Mouse (Mus musculus): ENCODE measurements around the gene Polrmt. TPM values are rescaled to one million over a fixed set of nuclear protein-coding genes. Genes with fewer than 3 reads are reported as not detected.

The Polrmt gene
- total RNA-seq, 2 experiments from 2014 or later, result 42.1 to 45.7 TPM

GRCm38 (mm10) chr10:79748496-79748895 is 2.1 kb upstream of the Polrmt start:
- intact Hi-C loops (cut with DNase I), result no loop called here
- DNase-seq (ENCODE audit: low spot score in 2 of 2), result no peak

DNA sequence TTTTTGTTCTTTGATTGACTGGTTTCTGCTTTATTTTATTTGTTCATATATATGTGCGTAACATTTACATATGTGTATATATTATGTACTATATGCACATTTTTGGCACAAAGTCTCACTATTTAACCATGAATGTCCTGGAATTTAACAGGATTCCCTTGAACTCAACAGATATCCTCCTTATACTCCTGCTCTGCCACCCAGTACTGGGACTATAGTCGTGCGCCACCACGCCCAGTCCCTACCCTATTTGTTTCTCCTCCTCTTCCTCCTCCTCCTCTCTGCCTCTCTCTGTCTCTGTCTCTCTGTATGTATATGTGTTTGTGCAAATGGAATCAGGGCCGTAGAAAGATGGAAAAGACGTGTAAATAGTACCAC is 382 bp upstream of the Polrmt start:
- intact Hi-C loops (cut with DNase I), result no loop called here
- DNase-seq (ENCODE audit: low spot score in 2 of 2), result no peak

DNA sequence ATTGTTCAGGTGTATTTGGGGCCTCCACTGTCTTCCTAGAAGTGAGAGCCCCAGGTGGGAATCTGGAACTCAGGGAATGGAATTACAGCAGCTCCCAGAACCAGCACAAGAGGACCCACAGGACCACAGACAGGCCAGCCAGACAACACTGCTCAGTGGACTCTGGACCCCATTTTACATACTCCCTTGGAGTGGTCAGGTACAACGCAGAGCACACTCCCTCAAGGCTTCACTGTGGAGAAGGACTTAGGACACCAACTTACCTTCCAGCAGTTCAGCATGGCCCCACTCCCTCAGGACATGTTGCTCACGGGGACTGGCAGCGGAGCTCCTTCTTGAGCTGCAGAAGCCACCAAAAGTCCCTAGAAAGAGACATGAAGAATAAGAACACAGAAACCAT is 970 bp downstream of the Polrmt start:
- intact Hi-C loops (cut with DNase I), result no loop called here
- DNase-seq (ENCODE audit: low spot score in 2 of 2), result no peak

DNA sequence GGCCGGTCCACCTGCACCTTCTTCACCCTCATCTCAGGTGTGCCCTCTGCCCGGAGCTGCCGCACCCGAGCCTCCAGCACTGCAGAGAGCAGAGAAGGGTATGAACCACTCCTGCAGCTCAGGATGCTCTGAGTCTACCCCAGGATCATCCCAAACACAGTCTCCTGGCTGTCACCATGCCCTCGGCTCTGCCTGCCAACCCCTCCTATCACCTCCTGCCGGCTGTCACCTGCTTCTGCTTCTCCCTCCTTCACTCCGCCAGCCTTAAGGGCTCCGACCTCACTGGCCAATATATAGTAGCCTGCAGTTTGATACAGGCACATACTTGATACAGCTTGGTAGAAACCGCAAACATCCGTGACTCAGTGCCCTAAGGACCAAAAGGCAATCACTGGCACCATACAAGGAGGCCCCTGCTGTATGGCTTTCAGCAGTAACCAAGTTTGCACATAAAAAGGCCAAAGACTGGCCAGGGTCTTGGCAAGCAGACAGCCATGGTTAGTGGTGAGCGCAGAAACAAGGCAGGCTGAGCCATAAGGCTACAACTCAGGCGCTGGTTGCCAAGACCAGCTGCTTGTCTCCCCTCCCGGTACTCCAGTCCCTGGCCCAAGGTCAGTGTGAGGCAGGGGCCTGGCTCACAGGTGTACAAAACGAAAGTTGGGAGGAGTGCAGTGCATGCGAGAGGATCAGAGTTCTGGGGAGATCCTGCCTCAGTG is 2.6 kb downstream of the Polrmt start:
- DNase-seq (ENCODE audit: low spot score in 2 of 2), result no peak
- intact Hi-C loops (cut with DNase I), result no loop called here

DNA sequence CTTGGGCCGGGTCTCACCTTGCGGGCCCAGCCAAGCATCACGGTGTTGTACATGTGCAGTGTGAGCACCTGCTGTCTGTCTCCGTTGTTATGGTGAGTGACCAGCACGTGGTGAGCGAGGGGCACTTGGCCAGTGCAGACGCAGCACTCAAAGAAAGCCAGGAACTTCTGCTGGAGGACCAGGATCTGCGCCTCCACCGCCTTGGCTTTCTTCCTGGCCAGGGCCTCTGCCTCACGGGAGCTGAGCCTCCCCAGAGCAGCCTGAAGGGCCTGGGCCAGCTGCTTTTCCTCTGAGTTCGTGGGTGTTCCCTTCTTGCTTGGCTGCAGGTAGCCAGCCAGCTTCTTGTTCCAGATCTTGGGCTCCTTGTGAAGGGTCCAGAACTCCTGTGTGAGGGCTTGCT is 3.2 kb downstream of the Polrmt start:
- intact Hi-C loops (cut with DNase I), result no loop called here
- DNase-seq (ENCODE audit: low spot score in 2 of 2), result no peak

DNA sequence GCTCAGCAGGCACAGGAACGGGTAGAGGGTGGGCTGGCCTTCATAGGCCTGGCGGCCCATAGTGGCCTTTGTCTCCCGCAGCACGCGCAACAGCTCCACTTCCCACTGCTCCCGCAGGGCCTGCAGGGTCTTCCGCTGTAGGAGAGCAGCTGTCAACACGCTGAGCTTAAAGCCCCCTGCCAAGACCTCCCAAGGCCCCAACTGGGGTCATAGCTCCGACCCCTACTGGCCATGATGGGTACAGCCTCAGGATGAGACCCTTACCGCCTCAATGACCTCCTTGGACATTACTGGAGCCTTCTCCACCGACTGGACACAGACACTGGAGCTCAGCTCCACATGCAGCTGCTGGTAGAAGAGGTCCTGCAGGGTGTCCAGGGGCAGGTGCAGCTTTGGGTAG is 5.5 kb downstream of the Polrmt start:
- DNase-seq (ENCODE audit: low spot score in 2 of 2), result no peak
- intact Hi-C loops (cut with DNase I), result no loop called here

GRCm38 (mm10) chr10:79739234-79739633 is 7.1 kb downstream of the Polrmt start:
- intact Hi-C loops (cut with DNase I), result no loop called here
- DNase-seq (ENCODE audit: low spot score in 2 of 2), result no peak

GRCm38 (mm10) chr10:79738259-79738658 is 8.1 kb downstream of the Polrmt start:
- DNase-seq (ENCODE audit: low spot score in 2 of 2), result no peak
- intact Hi-C loops (cut with DNase I), result no loop called here

DNA sequence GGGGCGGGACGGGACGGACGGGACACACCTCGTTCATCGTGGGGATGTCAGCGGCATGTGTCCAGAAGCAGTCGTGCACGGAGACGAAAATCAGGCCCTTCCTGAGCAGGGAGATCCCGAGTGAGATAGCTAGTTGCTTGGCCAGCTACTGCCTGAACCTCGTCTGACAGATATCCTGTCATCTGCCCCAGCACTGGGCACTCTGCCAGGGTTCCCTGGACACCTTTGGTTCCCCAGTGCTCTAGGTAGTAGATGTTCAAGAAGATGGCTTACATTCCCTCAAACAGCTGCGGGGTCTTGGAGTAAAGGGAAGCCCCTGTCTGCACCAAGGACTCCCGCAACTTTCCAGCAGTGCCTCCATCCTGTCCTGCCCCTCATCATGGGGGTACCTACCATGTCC is 9.7 kb downstream of the Polrmt start:
- intact Hi-C loops (cut with DNase I), result no loop called here

GRCm38 (mm10) chr10:79735361-79735760 is 11.0 kb downstream of the Polrmt start:
- no peak for DNase-seq (ENCODE audit: low spot score in 2 of 2)
- intact Hi-C loops (cut with DNase I), result no loop called here

More for the DNA sequence above, 9.7 kb downstream of the Polrmt start:
- no peak for DNase-seq (ENCODE audit: low spot score in 2 of 2)

DNA sequence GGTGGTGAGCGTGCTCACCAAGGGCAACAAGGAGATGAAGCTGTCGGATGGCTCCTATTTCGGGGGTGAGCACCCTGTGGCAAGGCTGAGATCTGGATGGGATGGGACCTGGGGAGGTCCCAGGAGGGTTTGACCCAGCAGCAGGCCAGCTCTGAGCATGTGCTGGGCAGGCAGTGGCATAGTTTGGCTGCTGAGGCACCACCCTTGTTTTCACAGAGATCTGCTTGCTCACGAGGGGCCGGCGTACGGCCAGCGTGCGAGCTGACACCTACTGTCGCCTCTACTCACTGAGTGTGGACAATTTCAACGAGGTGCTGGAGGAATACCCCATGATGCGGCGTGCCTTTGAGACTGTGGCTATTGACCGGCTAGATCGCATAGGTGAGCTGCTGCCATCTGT is 12.5 kb downstream of the Polrmt start:
- intact Hi-C loops (cut with DNase I), result no loop called here
- DNase-seq (ENCODE audit: low spot score in 2 of 2), result no peak

- DNase-seq (ENCODE audit: low spot score in 2 of 2), result no peak
- intact Hi-C loops (cut with DNase I), result no loop called here
Observed at GRCm38 (mm10) chr10:79732500-79732899, 13.9 kb downstream of the Polrmt start.

DNA sequence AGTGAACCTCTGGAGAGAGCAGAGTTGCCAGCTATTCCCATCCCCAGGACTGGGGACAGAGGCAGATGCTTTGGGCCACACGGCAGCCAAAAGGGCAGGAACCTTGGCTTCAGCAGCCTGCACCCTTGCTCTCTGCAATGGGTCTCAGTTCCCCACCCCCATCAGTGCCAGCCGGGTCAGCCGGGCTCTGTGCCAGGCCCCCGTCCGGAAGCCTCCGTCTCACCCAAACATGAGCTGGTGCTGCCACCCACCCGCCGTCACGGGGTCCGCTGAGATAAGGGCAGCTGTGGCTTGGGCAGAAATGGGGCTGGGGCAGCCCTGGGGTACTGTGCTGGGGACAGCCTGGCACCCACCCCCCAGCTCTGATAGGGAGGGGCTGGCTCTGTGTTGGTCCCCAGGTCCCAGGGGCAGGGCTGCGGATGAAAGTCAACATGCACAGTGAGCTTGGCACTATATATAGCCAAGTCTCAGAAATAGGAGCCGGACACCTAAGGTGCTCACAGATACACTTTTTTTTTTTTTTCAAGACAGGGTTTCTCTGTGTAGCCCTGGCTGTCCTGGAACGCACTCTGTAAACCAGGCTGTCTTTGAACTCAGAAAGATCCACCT is 16.9 kb downstream of the Polrmt start:
- peak in 1 of 2 experiments; percentile 61 for DNase-seq (ENCODE audit: low spot score in 2 of 2)
- intact Hi-C loops (cut with DNase I), result no loop called here

GRCm38 (mm10) chr10:79728323-79729249 is 17.8 kb downstream of the Polrmt start:
- intact Hi-C loops (cut with DNase I), result no loop called here
- DNase-seq (ENCODE audit: low spot score in 2 of 2), result peak in 1 of 2 experiments; percentile 82

GRCm38 (mm10) chr10:79726090-79726489 is 20.3 kb downstream of the Polrmt start:
- DNase-seq (ENCODE audit: low spot score in 2 of 2), result no peak
- intact Hi-C loops (cut with DNase I), result loop anchor here (1.0 kb wide), 1 partner anchor 31 kb away; no protein-coding TSS in a partner anchor

DNA sequence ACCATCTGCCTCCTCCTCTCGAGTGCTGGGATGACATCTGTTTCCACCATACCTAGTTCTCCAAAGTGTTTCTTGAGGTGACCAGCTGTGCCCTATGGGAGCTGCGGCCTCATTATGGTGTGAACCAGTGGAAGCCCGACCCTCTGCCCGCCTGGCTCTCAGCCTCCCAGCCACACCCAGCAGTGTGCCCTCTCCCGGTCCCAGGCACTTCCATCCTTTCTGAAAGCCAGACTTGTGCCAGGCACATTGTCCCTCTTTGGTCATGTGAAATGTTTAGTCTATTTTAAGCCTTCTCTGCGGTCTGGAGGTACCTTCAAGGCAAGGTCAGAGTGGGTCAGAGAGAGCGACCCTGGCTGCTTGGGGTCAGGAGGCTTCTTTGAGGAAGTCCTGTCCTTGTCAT is 22.7 kb downstream of the Polrmt start:
- DNase-seq (ENCODE audit: low spot score in 2 of 2), result no peak
- intact Hi-C loops (cut with DNase I), result loop anchor here (5.0 kb wide), 1 partner anchor 99 kb away; the partner anchor contains the start of gene Misp

- DNase-seq (ENCODE audit: low spot score in 2 of 2), result no peak
- intact Hi-C loops (cut with DNase I), result loop anchor here (5.0 kb wide), 1 partner anchor 99 kb away; the partner anchor contains the start of gene Misp
Observed at GRCm38 (mm10) chr10:79723047-79723446, 23.3 kb downstream of the Polrmt start.

- DNase-seq (ENCODE audit: low spot score in 2 of 2), result no peak
- intact Hi-C loops (cut with DNase I), result loop anchor here (5.0 kb wide), 1 partner anchor 101 kb away; the partner anchor contains the start of gene Misp
Observed at GRCm38 (mm10) chr10:79721089-79721488, 25.3 kb downstream of the Polrmt start.

GRCm38 (mm10) chr10:79717640-79718357 is 28.6 kb downstream of the Polrmt start:
- DNase-seq (ENCODE audit: low spot score in 2 of 2), result no peak
- intact Hi-C loops (cut with DNase I), result no loop called here

- intact Hi-C loops (cut with DNase I), result no loop called here
- DNase-seq (ENCODE audit: low spot score in 2 of 2), result peak; percentile 61 to 66
Observed at GRCm38 (mm10) chr10:79716988-79717355, 29.4 kb downstream of the Polrmt start.
